Mouse (Mus musculus) megakaryocyte, embryonic 14.5 days (primary cell): ENCODE measurements around the gene Stam. TPM values are rescaled to one million over a fixed set of nuclear protein-coding genes. Genes with fewer than 3 reads are reported as not detected.

Source experiments
- H3K27me3 ChIP-seq: replicated peaks from 2 replicates; pipeline ENCODE3; 2012; ENCODE audit warnings: inconsistent platforms
- H3K36me3 ChIP-seq: replicated peaks from 2 replicates; pipeline ENCODE3; 2012; ENCODE audit warnings: low read length, inconsistent platforms, mixed read lengths
- H3K4me1 ChIP-seq: 2 replicates; pipeline ENCODE4 v1.6.1; 2012; ENCODE audit warnings: inconsistent platforms
- H3K4me3 ChIP-seq: replicated peaks from 2 replicates; pipeline ENCODE3; 2012; ENCODE audit warnings: moderate library complexity, mild to moderate bottlenecking, inconsistent platforms
- H3K9me3 ChIP-seq: 2 replicates; pipeline ENCODE4 v1.6.1; 2012; ENCODE audit warnings: inconsistent platforms
- FLI1 ChIP-seq: IDR thresholded peaks from 2 replicates; pipeline ENCODE4 v1.6.1; 2012; ENCODE audit warnings: low read length, inconsistent platforms, mixed read lengths
- GATA1 ChIP-seq: IDR thresholded peaks from 3 replicates; pipeline ENCODE4 v1.6.1; 2012; ENCODE audit warnings: mixed read lengths, low read length, inconsistent platforms, borderline replicate concordance
- polyA plus RNA-seq: library from polyadenylated mRNA; stranded (reverse); fragments of >175 nt; gene quantifications from 2 replicates; pipeline ENCODE4 v1.2.3, GENCODE M21; 2012; ENCODE audit warnings: low replicate concordance; ENCODE audit not compliant: insufficient read depth

Stam gene
- 9.9 and 12.6 TPM in 2 replicates for polyA plus RNA-seq

- Histone ChIP-seq H3K27me3 (no peaks in the 10 kb centered on the region), H3K4me3 (peak within 1 kb of the TSS; percentile 99), H3K36me3 (no peaks in the 10 kb centered on the region), H3K4me1 (peaks cover 47% of the 10 kb centered on the region), H3K9me3 (no peaks in the 10 kb centered on the region)
- TF ChIP-seq FLI1 (no peak), GATA1 (no peak)
Observed at GRCm38 (mm10) chr2:14073362-14074220, at the start of gene Stam. Gene Stam (plus strand): TSS chr2:14074098.

DNA sequence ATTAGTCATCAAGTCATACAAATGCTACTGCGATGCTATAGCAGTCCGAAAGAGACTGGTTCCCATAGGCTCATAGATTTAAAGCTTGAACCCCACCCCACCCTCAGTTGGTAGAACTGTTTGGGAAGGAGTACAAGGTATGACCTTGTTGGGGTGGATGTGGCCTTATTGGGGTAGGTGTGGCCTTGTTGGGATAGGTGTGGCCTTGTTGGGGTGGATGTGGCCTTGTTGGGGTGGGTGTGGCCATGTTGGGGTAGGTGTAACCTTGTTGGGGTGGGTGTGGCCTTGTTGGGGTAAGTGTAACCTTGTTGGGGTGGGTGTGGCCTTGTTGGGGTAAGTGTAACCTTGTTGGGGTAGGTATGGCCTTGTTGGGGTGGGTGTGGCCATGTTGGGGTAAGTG, 32.6 kb upstream of the Stam start:
- no peaks in the 10 kb centered on the region for H3K27me3 ChIP-seq
- TF ChIP-seq FLI1 (no peak), GATA1 (no peak)
- no peaks in the 10 kb centered on the region for H3K9me3 ChIP-seq
- peaks cover 13% of the 10 kb centered on the region for H3K4me1 ChIP-seq
- peaks cover 71% of the 10 kb centered on the region for H3K36me3 ChIP-seq
- H3K4me3 ChIP-seq: no peak overlapping the region

DNA sequence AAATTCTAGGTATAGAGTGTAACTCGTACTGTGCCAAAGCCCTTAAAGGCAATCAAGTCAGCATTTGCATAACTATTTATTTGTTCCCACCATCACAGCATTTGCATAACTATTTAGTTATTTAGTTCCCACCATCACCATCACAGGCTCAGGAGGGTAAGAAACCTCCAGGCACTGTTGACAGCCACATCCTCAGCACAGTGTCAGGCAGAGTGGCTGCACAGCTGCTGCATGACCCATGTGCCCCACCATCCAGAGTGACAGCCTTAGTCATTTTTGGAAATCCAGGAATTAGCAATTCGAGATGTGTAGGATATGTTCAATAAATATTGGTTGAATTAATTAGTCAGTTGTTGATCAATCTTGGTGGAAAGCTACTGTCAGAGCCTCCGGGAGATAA, 30.9 kb upstream of the Stam start:
- H3K27me3 ChIP-seq: no peaks in the 10 kb centered on the region
- H3K4me1 ChIP-seq: peaks cover 29% of the 10 kb centered on the region
- no peak for TF ChIP-seq GATA1
- no peaks in the 10 kb centered on the region for H3K9me3 ChIP-seq
- H3K4me3 ChIP-seq: no peak overlapping the region
- H3K36me3 ChIP-seq: peaks cover 62% of the 10 kb centered on the region

DNA sequence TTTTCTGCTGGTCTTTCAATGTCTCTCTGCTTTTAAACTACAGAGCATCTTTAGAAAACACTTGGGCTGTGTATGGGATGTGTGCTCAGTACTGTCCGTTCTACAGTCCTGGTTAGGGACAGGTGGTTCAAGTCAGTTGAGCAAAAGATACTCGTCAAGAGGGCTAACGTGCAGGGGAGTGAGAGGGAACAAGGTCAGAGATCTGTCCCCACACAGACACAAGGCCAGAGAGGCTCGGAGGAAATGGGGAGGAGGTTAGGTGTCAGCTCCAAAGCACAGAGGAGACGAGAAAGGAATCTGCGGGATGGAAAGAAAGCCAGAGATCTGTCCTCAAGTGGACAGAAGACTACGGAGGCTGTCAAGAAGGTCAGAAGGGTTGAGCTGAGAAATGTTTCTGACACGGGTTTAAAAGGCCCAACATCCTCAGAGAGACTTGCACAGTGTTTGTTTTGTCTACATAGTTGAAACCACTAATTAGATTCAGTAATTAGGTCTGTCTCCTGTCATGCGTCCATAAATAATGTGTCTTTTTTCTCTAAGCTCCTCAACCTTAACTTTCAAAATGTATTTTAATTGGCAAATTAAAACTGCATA, 30.2 kb upstream of the Stam start:
- TF ChIP-seq FLI1: no peak
- TF ChIP-seq GATA1: no peak
- Histone ChIP-seq H3K36me3 (peaks cover 59% of the 10 kb centered on the region), H3K4me1 (peaks cover 32% of the 10 kb centered on the region), H3K9me3 (no peaks in the 10 kb centered on the region), H3K27me3 (no peaks in the 10 kb centered on the region), H3K4me3 (no peak overlapping the region)

- Histone ChIP-seq H3K27me3 (no peaks in the 10 kb centered on the region), H3K36me3 (peaks cover 22% of the 10 kb centered on the region), H3K9me3 (no peaks in the 10 kb centered on the region), H3K4me1 (peaks cover 48% of the 10 kb centered on the region), H3K4me3 (no peak overlapping the region)
- no peak for TF ChIP-seq GATA1
- TF ChIP-seq FLI1: no peak
Observed at GRCm38 (mm10) chr2:14048381-14048780, 25.5 kb upstream of the Stam start.

GRCm38 (mm10) chr2:14048808-14049207, 25.1 kb upstream of the Stam start:
- Histone ChIP-seq H3K27me3 (no peaks in the 10 kb centered on the region), H3K4me1 (peaks cover 52% of the 10 kb centered on the region), H3K9me3 (no peaks in the 10 kb centered on the region), H3K4me3 (peak overlapping the region; percentile 50), H3K36me3 (peaks cover 18% of the 10 kb centered on the region)
- no peak for TF ChIP-seq FLI1
- no peak for TF ChIP-seq GATA1

GRCm38 (mm10) chr2:14053618-14054017, 20.3 kb upstream of the Stam start:
- TF ChIP-seq FLI1 (no peak), GATA1 (no peak)

DNA sequence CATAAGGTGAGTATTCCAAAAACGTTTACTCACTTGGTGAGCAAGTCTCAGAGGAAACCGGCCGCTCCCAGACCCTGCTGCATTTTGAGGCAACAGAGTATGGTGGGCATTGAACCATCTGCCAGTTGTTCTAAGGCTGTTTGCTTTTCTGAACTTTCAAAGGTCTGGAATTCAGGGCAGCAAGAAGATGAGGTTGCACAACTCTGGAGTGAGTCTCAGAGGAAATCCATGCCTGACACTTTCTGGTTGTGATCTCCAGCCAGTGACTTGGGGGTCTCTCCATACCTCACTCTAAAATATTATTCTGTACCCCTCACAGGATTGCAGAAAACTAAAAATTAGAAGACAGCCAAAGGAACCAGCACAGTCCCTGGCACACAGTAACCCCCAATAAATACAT, 19.7 kb upstream of the Stam start:
- Histone ChIP-seq H3K4me1 (peaks cover 42% of the 10 kb centered on the region), H3K4me3 (peak overlapping the region; percentile 98), H3K36me3 (peaks cover 6% of the 10 kb centered on the region), H3K27me3 (no peaks in the 10 kb centered on the region), H3K9me3 (no peaks in the 10 kb centered on the region)
- TF ChIP-seq FLI1 (no peak), GATA1 (no peak)

More at GRCm38 (mm10) chr2:14053618-14054017, 20.3 kb upstream of the Stam start:
- H3K27me3 ChIP-seq: no peaks in the 10 kb centered on the region
- H3K4me3 ChIP-seq: no peak overlapping the region
- no peaks in the 10 kb centered on the region for H3K9me3 ChIP-seq
- H3K4me1 ChIP-seq: peaks cover 47% of the 10 kb centered on the region
- peaks cover 6% of the 10 kb centered on the region for H3K36me3 ChIP-seq

DNA sequence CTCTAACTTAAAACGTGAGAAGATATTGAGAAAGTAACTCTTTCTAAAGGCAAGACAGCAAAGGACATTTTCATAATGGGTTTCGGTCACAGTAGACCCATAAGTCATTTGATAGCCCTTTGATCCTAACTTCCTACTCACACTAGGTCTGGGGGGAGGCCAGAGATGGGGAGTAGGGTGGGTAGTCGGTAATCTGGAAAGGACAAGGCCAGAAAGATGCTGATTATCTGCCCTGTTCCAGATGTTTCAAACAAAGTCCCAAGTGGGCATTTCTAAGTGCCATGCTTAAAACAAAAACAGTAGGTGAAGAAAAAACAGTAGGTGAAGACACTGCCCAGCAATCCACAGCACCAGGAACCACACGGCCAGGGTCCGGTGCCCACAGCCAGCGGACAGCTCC, 19.2 kb upstream of the Stam start:
- H3K9me3 ChIP-seq: no peaks in the 10 kb centered on the region
- TF ChIP-seq GATA1 (no peak), FLI1 (no peak)
- peaks cover 42% of the 10 kb centered on the region for H3K4me1 ChIP-seq
- H3K4me3 ChIP-seq: peak overlapping the region; percentile 98
- peaks cover 6% of the 10 kb centered on the region for H3K36me3 ChIP-seq
- H3K27me3 ChIP-seq: no peaks in the 10 kb centered on the region

DNA sequence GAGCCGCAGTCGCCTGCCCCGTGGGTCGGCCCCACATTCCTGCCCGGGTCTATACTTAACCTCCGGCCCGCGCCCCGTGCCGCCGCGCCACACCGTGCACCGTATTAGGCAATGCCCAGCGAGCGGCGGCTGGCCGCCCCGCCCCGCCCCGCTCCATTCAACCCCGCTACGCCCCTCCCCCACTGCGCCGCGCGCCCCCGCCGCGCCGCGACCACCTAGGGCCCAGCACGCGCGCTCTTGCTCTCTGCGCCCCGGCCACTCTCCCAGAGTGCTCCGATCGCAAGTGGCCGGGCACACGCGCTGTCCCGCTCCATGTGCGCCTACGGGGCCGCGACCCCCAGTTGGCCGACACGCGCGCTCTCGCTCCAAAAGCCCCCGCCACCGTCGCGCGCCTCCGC, 18.7 kb upstream of the Stam start:
- H3K9me3 ChIP-seq: no peaks in the 10 kb centered on the region
- TF ChIP-seq FLI1 (no peak), GATA1 (no peak)
- peaks cover 6% of the 10 kb centered on the region for H3K36me3 ChIP-seq

More for the DNA sequence above, 18.7 kb upstream of the Stam start:
- H3K4me3 ChIP-seq: peak overlapping the region; percentile 98
- H3K4me1 ChIP-seq: peaks cover 39% of the 10 kb centered on the region
- no peaks in the 10 kb centered on the region for H3K27me3 ChIP-seq
